Mouse (Mus musculus) midbrain, embryonic 12.5 days (tissue): Measurements from ENCODE around the gene Ttc23. TPM values are rescaled to one million over a fixed set of nuclear protein-coding genes. Genes with fewer than 3 reads are reported as not detected.

ENCODE experiments used
- ATAC-seq: fragments of 200-750 bp; cut with Nextera tagmentation; 2 replicates; pipeline ENCODE4 v1.8.0; 2017; ENCODE audit warnings: low read depth, moderate TSS enrichment, moderate library complexity; ENCODE audit not compliant: low FRiP score
- H3K27ac ChIP-seq: fragments of 300-500 bp; sonication (generic); replicated peaks from 2 replicates; pipeline ENCODE4 v1.5.1; 2016; ENCODE audit warnings: mild to moderate bottlenecking
- H3K27me3 ChIP-seq: fragments of 300-500 bp; sonication (generic); 2 replicates; pipeline ENCODE4 v1.6.1; 2016; ENCODE audit warnings: mild to moderate bottlenecking
- H3K36me3 ChIP-seq: fragments of 300-500 bp; sonication (generic); 2 replicates; pipeline ENCODE4 v1.6.1; 2016
- H3K4me1 ChIP-seq: fragments of 300-500 bp; sonication (generic); 2 replicates; pipeline ENCODE4 v1.6.1; 2016
- H3K4me2 ChIP-seq: fragments of 300-500 bp; sonication (generic); replicated peaks from 2 replicates; pipeline ENCODE4 v1.6.1; 2016; ENCODE audit warnings: mild to moderate bottlenecking, moderate library complexity
- H3K4me3 ChIP-seq: fragments of 300-500 bp; sonication (generic); 2 replicates; pipeline ENCODE4 v1.5.1; 2016; ENCODE audit warnings: mild to moderate bottlenecking
- H3K9ac ChIP-seq: fragments of 300-500 bp; sonication (generic); replicated peaks from 2 replicates; pipeline ENCODE4 v1.6.1; 2016; ENCODE audit warnings: mild to moderate bottlenecking, moderate library complexity
- H3K9me3 ChIP-seq: fragments of 300-500 bp; sonication (generic); 2 replicates; pipeline ENCODE4 v1.6.1; 2016; ENCODE audit warnings: mild to moderate bottlenecking
- WGBS: fragments of 180-500 bp; shearing (Covaris S2); methylation state at CpG from one replicate; pipeline ENCODE4 v1.1.7; 2016; 5-methylcytosine and 5-hydroxymethylcytosine counted together
- polyA plus RNA-seq: library from polyadenylated mRNA; unstranded; fragments of >200 nt; fragmentation: Nextera tagmentation; extraction: Ambion mirVana; gene quantifications from 2 replicates; pipeline ENCODE4 v1.2.1, GENCODE M21; 2016

The Ttc23 gene
- polyA plus RNA-seq, 1 experiment from 2014 or later = 28.8 TPM

GRCm38 (mm10) chr7:67701252-67701914 lies 54.2 kb downstream of the Ttc23 start:
- Histone ChIP-seq H3K27me3 (no peaks in the 10 kb centered on the region), H3K36me3 (peaks cover 21% of the 10 kb centered on the region), H3K4me1 (no peaks in the 10 kb centered on the region), H3K9ac (no peak overlapping the region), H3K4me3 (no peak overlapping the region), H3K27ac (no peak overlapping the region), H3K4me2 (no peak overlapping the region), H3K9me3 (no peaks in the 10 kb centered on the region)
- WGBS = 67% methylated on average over 17 of the region's 17 CpGs
- no peak for ATAC-seq

- H3K4me3 ChIP-seq = no peak overlapping the region
- ATAC-seq = no peak
- H3K9ac ChIP-seq = no peak overlapping the region
- WGBS = 84% methylated on average over 6 of the region's 6 CpGs
- no peak overlapping the region for H3K27ac ChIP-seq
- H3K36me3 ChIP-seq = peaks cover 24% of the 10 kb centered on the region
- no peaks in the 10 kb centered on the region for H3K27me3 ChIP-seq
- no peaks in the 10 kb centered on the region for H3K4me1 ChIP-seq
- 0 out of 2 replicates have a peak, but pooled peaks cover 4% of the 10 kb centered on the region for H3K9me3 ChIP-seq
- no peak overlapping the region for H3K4me2 ChIP-seq
Measured at GRCm38 (mm10) chr7:67708160-67708559, 61.0 kb downstream of the Ttc23 start.

- Histone ChIP-seq H3K27ac (no peak overlapping the region), H3K4me3 (no peak overlapping the region), H3K4me1 (peaks cover 13% of the 10 kb centered on the region), H3K36me3 (peaks cover 24% of the 10 kb centered on the region), H3K9me3 (0 out of 2 replicates have a peak, but pooled peaks cover 4% of the 10 kb centered on the region), H3K4me2 (no peak overlapping the region), H3K27me3 (no peaks in the 10 kb centered on the region), H3K9ac (no peak overlapping the region)
- no peak for ATAC-seq
- WGBS = 89% methylated on average over 7 of the region's 7 CpGs
Measured at GRCm38 (mm10) chr7:67710216-67710615, 63.0 kb downstream of the Ttc23 start.

- no peaks in the 10 kb centered on the region for H3K27me3 ChIP-seq
- peaks cover 24% of the 10 kb centered on the region for H3K36me3 ChIP-seq
- H3K4me1 ChIP-seq = peaks cover 18% of the 10 kb centered on the region
- no peak overlapping the region for H3K4me3 ChIP-seq
- peak; percentile 80; the same call in 1 of the 2 replicates for ATAC-seq
- peak overlapping the region; percentile 25; the same call in 1 of the 2 replicates for H3K9ac ChIP-seq
- peak overlapping the region; percentile 77 for H3K27ac ChIP-seq
- peak overlapping the region; percentile 21; the same call in 1 of the 2 replicates for H3K4me2 ChIP-seq
- H3K9me3 ChIP-seq = 0 out of 2 replicates have a peak, but pooled peaks cover 4% of the 10 kb centered on the region
- WGBS = 61% methylated on average over 19 of the region's 19 CpGs
Measured at GRCm38 (mm10) chr7:67713820-67714510, 66.8 kb downstream of the Ttc23 start.

GRCm38 (mm10) chr7:67715176-67715575 lies 68.0 kb downstream of the Ttc23 start:
- Histone ChIP-seq H3K9ac (no peak overlapping the region), H3K36me3 (peaks cover 23% of the 10 kb centered on the region), H3K4me2 (no peak overlapping the region), H3K27ac (peak overlapping the region; percentile 77), H3K4me3 (no peak overlapping the region), H3K9me3 (0 out of 2 replicates have a peak, but pooled peaks cover 4% of the 10 kb centered on the region), H3K4me1 (peaks cover 18% of the 10 kb centered on the region), H3K27me3 (no peaks in the 10 kb centered on the region)
- ATAC-seq = no peak
- 79% methylated on average over 7 of the region's 7 CpGs for WGBS

GRCm38 (mm10) chr7:67716213-67716878 lies 69.1 kb downstream of the Ttc23 start:
- no peak overlapping the region for H3K4me2 ChIP-seq

GRCm38 (mm10) chr7:67716925-67717324 lies 69.7 kb downstream of the Ttc23 start:
- H3K4me1 ChIP-seq = peaks cover 18% of the 10 kb centered on the region
- no peaks in the 10 kb centered on the region for H3K27me3 ChIP-seq
- H3K27ac ChIP-seq = no peak overlapping the region
- WGBS = 84% methylated on average over 10 of the region's 10 CpGs
- 0 out of 2 replicates have a peak, but pooled peaks cover 4% of the 10 kb centered on the region for H3K9me3 ChIP-seq
- no peak overlapping the region for H3K4me2 ChIP-seq
- no peak for ATAC-seq
- no peak overlapping the region for H3K9ac ChIP-seq
- H3K4me3 ChIP-seq = no peak overlapping the region
- H3K36me3 ChIP-seq = peaks cover 9% of the 10 kb centered on the region

More at GRCm38 (mm10) chr7:67716213-67716878, 69.1 kb downstream of the Ttc23 start:
- Histone ChIP-seq H3K36me3 (peaks cover 15% of the 10 kb centered on the region), H3K4me1 (peaks cover 18% of the 10 kb centered on the region), H3K9ac (no peak overlapping the region), H3K4me3 (no peak overlapping the region), H3K27me3 (no peaks in the 10 kb centered on the region), H3K9me3 (0 out of 2 replicates have a peak, but pooled peaks cover 4% of the 10 kb centered on the region), H3K27ac (no peak overlapping the region)
- ATAC-seq = no peak
- WGBS = 72% methylated on average over 10 of the region's 11 CpGs

- Histone ChIP-seq H3K27me3 (no peaks in the 10 kb centered on the region), H3K4me1 (peaks cover 18% of the 10 kb centered on the region), H3K9me3 (0 out of 2 replicates have a peak, but pooled peaks cover 4% of the 10 kb centered on the region), H3K4me3 (no peak overlapping the region), H3K4me2 (no peak overlapping the region), H3K27ac (no peak overlapping the region), H3K9ac (no peak overlapping the region), H3K36me3 (peaks cover 5% of the 10 kb centered on the region)
- 93% methylated on average over 3 of the region's 3 CpGs for WGBS
- ATAC-seq = no peak
Measured at GRCm38 (mm10) chr7:67717520-67717919, 70.3 kb downstream of the Ttc23 start.

GRCm38 (mm10) chr7:67718804-67719203 lies 71.6 kb downstream of the Ttc23 start:
- H3K4me2 ChIP-seq = no peak overlapping the region
- ATAC-seq = no peak
- 81% methylated on average over 8 of the region's 8 CpGs for WGBS
- peaks cover 17% of the 10 kb centered on the region for H3K4me1 ChIP-seq
- no peak overlapping the region for H3K4me3 ChIP-seq
- H3K9me3 ChIP-seq = no peaks in the 10 kb centered on the region
- no peak overlapping the region for H3K9ac ChIP-seq
- H3K27ac ChIP-seq = no peak overlapping the region
- no peaks in the 10 kb centered on the region for H3K27me3 ChIP-seq
- no peaks in the 10 kb centered on the region for H3K36me3 ChIP-seq

- H3K36me3 ChIP-seq = peaks cover 11% of the 10 kb centered on the region
- ATAC-seq = no peak
Measured at GRCm38 (mm10) chr7:67722163-67722562, 75.0 kb downstream of the Ttc23 start.

GRCm38 (mm10) chr7:67724536-67724935 lies 77.3 kb downstream of the Ttc23 start:
- H3K4me2 ChIP-seq = no peak overlapping the region
- peaks cover 21% of the 10 kb centered on the region for H3K36me3 ChIP-seq
- no peaks in the 10 kb centered on the region for H3K4me1 ChIP-seq
- H3K27me3 ChIP-seq = no peaks in the 10 kb centered on the region
- no peak overlapping the region for H3K27ac ChIP-seq
- no peak overlapping the region for H3K9ac ChIP-seq
- no peak overlapping the region for H3K4me3 ChIP-seq
- 80% methylated on average over 4 of the region's 4 CpGs for WGBS
- H3K9me3 ChIP-seq = no peaks in the 10 kb centered on the region
- no peak for ATAC-seq

More at GRCm38 (mm10) chr7:67722163-67722562, 75.0 kb downstream of the Ttc23 start:
- Histone ChIP-seq H3K9ac (no peak overlapping the region), H3K4me3 (no peak overlapping the region), H3K4me1 (no peaks in the 10 kb centered on the region), H3K27me3 (no peaks in the 10 kb centered on the region), H3K4me2 (no peak overlapping the region), H3K27ac (no peak overlapping the region), H3K9me3 (no peaks in the 10 kb centered on the region)
- WGBS = 37% methylated on average over 2 of the region's 2 CpGs

- Histone ChIP-seq H3K36me3 (peaks cover 21% of the 10 kb centered on the region), H3K4me1 (no peaks in the 10 kb centered on the region), H3K27me3 (no peaks in the 10 kb centered on the region), H3K4me3 (no peak overlapping the region), H3K9me3 (no peaks in the 10 kb centered on the region), H3K27ac (no peak overlapping the region), H3K4me2 (no peak overlapping the region), H3K9ac (no peak overlapping the region)
- ATAC-seq = no peak
- 72% methylated on average over 9 of the region's 9 CpGs for WGBS
Measured at GRCm38 (mm10) chr7:67725016-67725415, 77.8 kb downstream of the Ttc23 start.
